Mouse (Mus musculus) myocyte (in vitro differentiated cells): ENCODE data around the gene Rcan2.

ENCODE experiments used
- MYOD1 ChIP-seq, 3 experiments: IDR thresholded peaks; one replicate each; pipeline ENCODE4 v1.6.1; 2011; ENCODE audit warnings: control low read depth in 2 of 3, low read depth in 2 of 3, mild to moderate bottlenecking in 2 of 3, moderate library complexity in 1 of 3; ENCODE audit not compliant: insufficient read length in 2 of 3, control insufficient read depth in 1 of 3
- MYOG ChIP-seq, 3 experiments: IDR thresholded peaks; one replicate each; pipeline ENCODE4 v1.6.1; 2011; ENCODE audit warnings: control low read depth in 2 of 3, low read depth in 2 of 3, mild to moderate bottlenecking in 2 of 3; ENCODE audit not compliant: insufficient read length in 2 of 3, control insufficient read depth in 1 of 3, insufficient read depth in 1 of 3
- POLR2A ChIP-seq: IDR thresholded peaks from one replicate; pipeline ENCODE4 v1.6.1; 2011; ENCODE audit warnings: low read depth, mild to moderate bottlenecking, control low read depth, moderate library complexity; ENCODE audit not compliant: insufficient read length
- POLR2AphosphoS2 ChIP-seq: IDR thresholded peaks from one replicate; pipeline ENCODE4 v1.6.1; 2011; ENCODE audit warnings: low read depth, control low read depth; ENCODE audit not compliant: insufficient read length
- TCF12 ChIP-seq: IDR thresholded peaks from one replicate; pipeline ENCODE4 v1.6.1; 2011; ENCODE audit warnings: mild to moderate bottlenecking, control low read depth; ENCODE audit not compliant: poor library complexity, insufficient read depth, severe bottlenecking
- USF1 ChIP-seq: IDR thresholded peaks from one replicate; pipeline ENCODE4 v1.6.1; 2011; ENCODE audit warnings: low read depth, mild to moderate bottlenecking, control low read depth, moderate library complexity

DNA sequence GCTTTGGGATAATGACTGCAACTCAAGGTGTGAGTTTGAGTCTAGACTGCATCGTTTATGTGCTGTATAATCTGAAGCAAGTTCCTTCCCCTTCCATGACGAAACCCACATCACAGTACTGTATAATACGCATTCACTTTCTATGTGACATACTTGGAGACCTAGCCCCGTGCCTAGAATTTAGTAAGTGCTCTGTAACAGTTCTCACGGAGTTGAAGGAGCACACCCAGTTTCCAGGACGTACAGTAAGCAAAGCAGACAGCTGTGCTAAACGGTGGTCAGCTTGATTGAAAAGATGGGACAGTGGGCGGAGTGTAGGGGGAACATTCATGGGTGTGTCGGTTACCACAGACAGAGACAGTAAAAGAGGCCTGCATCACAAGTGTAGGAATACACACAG, 226.2 kb downstream of the Rcan2 start:
- TF ChIP-seq POLR2A (no peak), USF1 (no peak), MYOD1 (IDR thresholded peaks at IDR 0.05; ENCODE audit: control insufficient read depth in 1 of 3, insufficient read length in 2 of 3, low read depth in 2 of 3) (peak in 2 of 3 experiments; percentile 55 to 79), MYOG (IDR thresholded peaks at IDR 0.05; ENCODE audit: control insufficient read depth in 1 of 3, insufficient read depth in 1 of 3, insufficient read length in 2 of 3, low read depth in 2 of 3) (peak in 1 of 3 experiments; percentile 59), TCF12 (no peak), POLR2AphosphoS2 (no peak)
